Mouse (Mus musculus) lung, embryonic 16.5 days (tissue): ENCODE measurements at regions not wholly inside any gene's neighbourhood (a gene's known extent, or its start where the extent isn't known, plus 50 kb on each side); places are given as distances from the start of the nearest gene placed in this dataset.
A peak's percentile ranks its signal among the peaks of the same experiment; 100 is the strongest.

Experiments
- ATAC-seq: fragments of 200-750 bp; cut with Nextera tagmentation; 2 replicates; pipeline ENCODE4 v1.8.0; 2017; ENCODE audit warnings: low read depth, mild to moderate bottlenecking, moderate library complexity
- H3K27ac ChIP-seq: fragments of 300-500 bp; sonication (generic); 2 replicates; pipeline ENCODE4 v1.5.1; 2014; ENCODE audit warnings: mild to moderate bottlenecking, control low read depth, low read length
- H3K27me3 ChIP-seq: fragments of 300-500 bp; sonication (generic); 2 replicates; pipeline ENCODE4 v1.6.1; 2014; ENCODE audit warnings: low read depth, low read length, mixed read lengths; ENCODE audit not compliant: control insufficient read depth, insufficient read depth
- H3K36me3 ChIP-seq: fragments of 300-500 bp; sonication (generic); 2 replicates; pipeline ENCODE4 v1.6.1; 2014; ENCODE audit warnings: low read length; ENCODE audit not compliant: control insufficient read depth, insufficient read depth
- H3K4me1 ChIP-seq: fragments of 300-500 bp; sonication (generic); replicated peaks from 2 replicates; pipeline ENCODE4 v1.6.1; 2014; ENCODE audit warnings: low read length, mixed read lengths; ENCODE audit not compliant: control insufficient read depth, insufficient read depth
- H3K4me2 ChIP-seq: fragments of 300-500 bp; sonication (generic); 2 replicates; pipeline ENCODE4 v1.6.1; 2014; ENCODE audit warnings: low read depth, low read length, control low read depth
- H3K4me3 ChIP-seq: fragments of 300-500 bp; sonication (generic); 2 replicates; pipeline ENCODE4 v1.5.1; 2014; ENCODE audit warnings: mild to moderate bottlenecking, low read length, control low read depth
- H3K9ac ChIP-seq: fragments of 300-500 bp; sonication (generic); 2 replicates; pipeline ENCODE4 v1.6.1; 2014; ENCODE audit warnings: low read length, control low read depth
- H3K9me3 ChIP-seq: fragments of 300-500 bp; sonication (generic); 2 replicates; pipeline ENCODE4 v1.6.1; 2016; ENCODE audit warnings: low read length; ENCODE audit not compliant: control insufficient read depth
- WGBS: fragments of 180-500 bp; shearing (Covaris S2); extraction: QIAGEN DNeasy Blood & Tissue Kit; methylation state at CpG from one replicate; pipeline ENCODE4 v1.1.7; 2014; 5-methylcytosine and 5-hydroxymethylcytosine counted together

DNA sequence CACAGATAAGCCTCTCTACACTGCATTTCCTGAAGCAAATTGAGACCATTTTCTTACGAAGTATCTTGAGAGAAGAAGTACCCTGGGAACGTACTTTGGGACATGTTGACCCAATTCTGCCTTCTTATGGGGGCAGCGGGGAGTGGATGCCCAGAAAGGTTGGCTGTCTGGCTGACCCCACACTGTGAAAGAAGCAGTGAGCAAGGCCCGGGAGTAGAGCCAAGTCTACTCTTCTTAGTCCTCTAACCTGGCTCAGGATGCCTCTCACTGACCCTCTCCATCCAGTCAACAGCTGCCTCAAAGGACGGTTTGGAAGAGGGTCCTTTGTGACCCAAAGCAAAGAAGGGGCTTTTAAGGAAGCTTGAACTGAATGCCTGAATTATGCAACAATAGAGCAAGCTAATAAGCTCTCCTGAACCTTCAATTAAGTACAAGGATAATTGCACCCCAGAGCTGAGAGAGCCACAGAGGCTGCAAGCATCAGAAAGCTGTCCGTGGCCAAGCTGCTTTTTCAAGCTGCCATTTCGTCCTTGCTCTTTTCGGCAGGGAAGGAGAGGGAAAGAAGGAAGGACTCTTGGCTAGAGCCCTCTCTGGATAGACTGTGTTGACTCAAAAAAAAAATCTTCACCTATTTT lies 70.3 kb downstream of the Pctp start:
- no peak for ATAC-seq
- no peak overlapping the region for H3K4me3 ChIP-seq
- no peaks in the 10 kb centered on the region for H3K9me3 ChIP-seq
- H3K4me2 ChIP-seq, result no peak overlapping the region
- H3K4me1 ChIP-seq, result no peaks in the 10 kb centered on the region
- H3K36me3 ChIP-seq, result no peaks in the 10 kb centered on the region
- no peaks in the 10 kb centered on the region for H3K27me3 ChIP-seq
- H3K27ac ChIP-seq, result no peak overlapping the region
- H3K9ac ChIP-seq, result no peak overlapping the region
- 59% methylated on average over 8 of the region's 8 CpGs for whole genome bisulfite sequencing

DNA sequence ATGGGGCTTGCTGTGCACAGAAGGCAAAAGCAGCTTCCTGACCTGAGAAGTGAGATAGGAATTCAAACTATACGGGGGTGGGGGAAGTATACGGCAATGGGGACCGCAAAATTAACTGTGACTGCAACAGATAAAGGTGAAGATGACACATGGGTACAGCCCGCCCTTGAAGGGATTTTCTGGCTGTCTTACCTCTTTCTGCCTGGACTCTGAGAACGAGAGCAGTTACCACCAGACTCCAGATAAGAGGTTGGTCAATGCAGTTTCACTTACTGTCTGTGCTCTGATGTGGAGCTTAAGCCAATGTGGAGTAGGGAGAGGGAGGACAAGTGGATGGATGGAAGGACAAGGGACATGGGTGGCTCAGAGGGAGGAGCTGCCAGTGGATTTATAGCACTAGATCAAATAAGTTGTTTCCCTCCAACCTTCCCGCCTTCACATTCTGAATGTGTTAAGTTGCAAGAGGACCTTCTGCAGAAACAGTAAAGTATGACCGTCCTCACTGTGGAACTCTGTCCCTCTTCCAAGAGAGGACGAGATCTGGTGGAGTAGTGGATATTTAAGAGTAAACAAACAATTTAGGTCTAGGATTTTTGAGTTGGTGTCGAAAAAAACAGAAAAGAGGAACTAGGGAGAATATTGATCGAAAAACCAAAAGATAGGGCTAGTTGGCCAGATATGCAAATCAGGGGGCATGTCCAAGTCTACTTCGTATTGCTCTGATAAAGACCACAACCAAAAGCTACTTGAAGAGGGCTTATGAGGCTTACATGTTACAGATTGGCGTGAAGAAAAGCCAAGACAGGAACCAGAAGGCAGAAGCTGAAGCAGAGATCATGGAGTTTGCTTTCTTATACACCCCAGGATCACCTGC lies 73.3 kb downstream of the Pctp start:
- no peak for ATAC-seq
- H3K27ac ChIP-seq, result no peak overlapping the region
- no peaks in the 10 kb centered on the region for H3K27me3 ChIP-seq
- no peaks in the 10 kb centered on the region for H3K36me3 ChIP-seq
- no peaks in the 10 kb centered on the region for H3K9me3 ChIP-seq
- WGBS, result 73% methylated on average over 12 of the region's 12 CpGs
- H3K4me3 ChIP-seq, result no peak overlapping the region
- H3K4me2 ChIP-seq, result no peak overlapping the region
- H3K4me1 ChIP-seq, result no peaks in the 10 kb centered on the region
- no peak overlapping the region for H3K9ac ChIP-seq

DNA sequence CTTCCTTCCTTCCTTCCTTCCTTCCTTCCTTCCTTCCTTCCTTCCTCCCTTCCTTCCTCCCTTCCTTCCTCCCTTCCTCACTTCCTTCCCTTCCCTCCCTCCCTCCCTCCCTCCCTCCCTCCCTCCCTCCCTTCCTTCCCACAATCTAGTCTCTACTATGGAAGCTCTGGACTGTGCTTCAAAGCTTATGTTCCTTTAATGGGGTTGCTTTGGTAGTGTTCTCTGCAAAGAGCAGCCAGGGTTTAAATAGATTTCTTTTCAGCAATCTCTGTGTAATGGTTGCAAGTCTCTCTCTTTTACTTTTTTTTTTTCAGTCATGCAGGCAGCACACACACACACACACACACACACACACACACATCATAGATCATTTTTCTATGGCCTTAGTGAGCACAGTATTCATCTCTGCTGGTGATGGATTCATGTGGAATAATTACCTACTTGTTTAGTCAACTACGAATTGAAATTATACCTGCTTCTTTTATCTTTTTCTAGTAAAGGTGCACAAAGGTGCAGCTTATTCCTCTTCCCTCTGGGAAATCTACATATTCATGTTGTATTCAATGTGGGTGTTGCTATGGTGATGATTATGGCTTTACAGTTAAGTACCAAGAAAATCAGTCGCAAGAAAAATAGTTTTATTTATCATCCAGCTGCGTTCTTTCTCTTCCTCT lies 75.1 kb downstream of the Pctp start:
- no peak for ATAC-seq
- Histone ChIP-seq H3K4me3 (no peak overlapping the region), H3K9me3 (no peaks in the 10 kb centered on the region), H3K9ac (no peak overlapping the region), H3K36me3 (no peaks in the 10 kb centered on the region), H3K27me3 (no peaks in the 10 kb centered on the region), H3K4me2 (no peak overlapping the region), H3K4me1 (no peaks in the 10 kb centered on the region), H3K27ac (no peak overlapping the region)
- WGBS, result 72% methylated on average over 3 of the region's 3 CpGs

DNA sequence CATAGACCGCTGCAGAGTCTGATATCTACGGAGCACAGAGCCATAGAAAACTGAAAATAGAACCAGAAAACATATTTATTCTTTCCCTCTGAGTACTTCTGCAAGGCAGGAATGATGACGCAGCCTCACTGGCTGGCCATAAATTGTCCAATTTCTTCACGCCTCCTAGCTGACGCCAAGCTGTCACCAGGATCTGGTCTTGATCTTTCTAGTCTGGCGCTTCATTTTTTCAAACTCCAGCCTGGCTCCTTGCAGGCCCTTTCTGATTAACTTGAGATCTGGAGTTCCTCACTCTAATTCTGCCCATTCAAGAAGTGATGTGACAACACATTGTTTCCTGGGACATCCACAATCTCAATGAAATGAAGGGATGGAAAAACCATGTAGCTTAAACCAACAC lies 80.1 kb downstream of the Pctp start:
- no peak overlapping the region for H3K27ac ChIP-seq
- no peaks in the 10 kb centered on the region for H3K9me3 ChIP-seq
- 0 out of 2 replicates have a peak, but pooled peaks cover 2% of the 10 kb centered on the region for H3K4me1 ChIP-seq
- no peak overlapping the region for H3K4me2 ChIP-seq
- no peaks in the 10 kb centered on the region for H3K27me3 ChIP-seq
- H3K4me3 ChIP-seq, result no peak overlapping the region
- H3K36me3 ChIP-seq, result no peaks in the 10 kb centered on the region
- no peak overlapping the region for H3K9ac ChIP-seq
- no peak for ATAC-seq
- WGBS, result 59% methylated on average over 6 of the region's 6 CpGs

DNA sequence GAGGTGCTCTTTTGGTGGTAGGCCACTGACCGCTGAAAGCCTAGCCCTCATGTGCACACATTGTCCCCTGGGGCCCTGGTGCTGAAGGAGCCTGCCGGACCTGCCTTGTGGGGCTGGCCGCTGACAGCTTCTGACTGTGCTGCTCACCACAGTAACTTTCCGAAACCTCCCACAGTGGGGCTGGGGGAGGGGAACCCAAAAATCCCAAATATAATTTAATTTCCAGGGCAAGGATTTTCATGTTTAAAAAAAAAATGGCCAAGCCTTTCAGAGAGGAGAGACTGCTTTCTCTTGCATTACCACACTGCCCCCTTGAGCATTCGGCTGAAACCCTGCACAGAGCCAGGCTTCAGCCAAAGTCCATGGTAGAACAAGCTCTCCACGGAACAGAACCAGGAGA lies 81.5 kb downstream of the Pctp start:
- no peaks in the 10 kb centered on the region for H3K27me3 ChIP-seq
- peak; percentile 86 for ATAC-seq
- H3K36me3 ChIP-seq, result no peaks in the 10 kb centered on the region
- 11% methylated on average over 6 of the region's 6 CpGs for WGBS
- 0 out of 2 replicates have a peak, but pooled peaks cover 2% of the 10 kb centered on the region for H3K4me1 ChIP-seq
- 0 out of 2 replicates have a peak overlapping the region, but pooled peaks have one; percentile 22 for H3K4me2 ChIP-seq
- no peak overlapping the region for H3K27ac ChIP-seq
- H3K4me3 ChIP-seq, result no peak overlapping the region
- H3K9me3 ChIP-seq, result no peaks in the 10 kb centered on the region
- H3K9ac ChIP-seq, result no peak overlapping the region; the same call in 1 of the 2 replicates

DNA sequence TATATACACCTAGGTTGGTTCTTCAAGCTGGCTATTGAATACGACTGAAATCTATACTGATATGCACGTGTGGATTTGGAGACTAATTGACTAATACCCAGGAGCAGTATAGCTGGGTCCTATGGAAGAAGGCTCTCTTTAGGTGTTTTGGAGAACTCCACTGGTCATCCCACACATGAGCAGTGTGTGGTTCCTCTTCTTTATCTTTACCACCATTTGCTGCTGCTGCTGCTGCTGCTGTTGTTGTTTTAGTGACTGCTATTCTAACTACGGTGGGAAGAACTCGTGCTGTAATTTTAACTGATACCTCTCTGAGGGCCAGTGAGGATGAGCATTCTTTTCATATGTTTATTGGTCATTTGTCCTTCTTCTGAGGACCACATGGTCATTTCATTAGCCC lies 86.9 kb downstream of the Pctp start:
- no peaks in the 10 kb centered on the region for H3K27me3 ChIP-seq
- WGBS, result 74% methylated on average over 4 of the region's 4 CpGs

DNA sequence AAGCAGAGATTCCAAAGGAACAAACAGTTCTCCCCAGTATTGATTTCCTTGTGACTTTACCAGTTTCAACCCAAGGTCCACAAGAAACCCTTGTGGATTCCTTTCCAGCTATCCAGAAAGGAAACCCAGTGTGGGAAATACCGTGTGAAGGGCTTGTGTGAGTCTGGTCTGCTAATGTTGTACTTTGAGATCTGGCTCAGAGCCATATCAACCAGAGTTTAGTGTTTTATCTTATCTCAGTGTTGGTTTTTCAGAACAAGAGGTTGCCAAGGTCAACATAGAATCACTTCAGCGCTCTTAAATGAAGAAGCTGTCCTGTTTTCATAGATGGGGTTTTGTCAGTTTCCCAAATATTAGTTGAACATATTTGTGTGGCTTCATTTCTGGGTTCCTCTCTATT lies 88.1 kb downstream of the Pctp start:
- no peaks in the 10 kb centered on the region for H3K9me3 ChIP-seq
- no peak for ATAC-seq
- no peak overlapping the region for H3K27ac ChIP-seq
- no peak overlapping the region for H3K4me2 ChIP-seq
- 15% methylated on average over 2 of the region's 2 CpGs for WGBS
- H3K4me3 ChIP-seq, result no peak overlapping the region
- no peak overlapping the region for H3K9ac ChIP-seq
- no peaks in the 10 kb centered on the region for H3K36me3 ChIP-seq
- no peaks in the 10 kb centered on the region for H3K27me3 ChIP-seq
- H3K4me1 ChIP-seq, result no peaks in the 10 kb centered on the region

More for the DNA sequence above, 86.9 kb downstream of the Pctp start:
- no peak overlapping the region for H3K27ac ChIP-seq
- H3K9ac ChIP-seq, result no peak overlapping the region
- no peaks in the 10 kb centered on the region for H3K36me3 ChIP-seq
- no peaks in the 10 kb centered on the region for H3K4me1 ChIP-seq
- no peak overlapping the region for H3K4me2 ChIP-seq
- ATAC-seq, result no peak
- H3K9me3 ChIP-seq, result no peaks in the 10 kb centered on the region
- H3K4me3 ChIP-seq, result no peak overlapping the region

DNA sequence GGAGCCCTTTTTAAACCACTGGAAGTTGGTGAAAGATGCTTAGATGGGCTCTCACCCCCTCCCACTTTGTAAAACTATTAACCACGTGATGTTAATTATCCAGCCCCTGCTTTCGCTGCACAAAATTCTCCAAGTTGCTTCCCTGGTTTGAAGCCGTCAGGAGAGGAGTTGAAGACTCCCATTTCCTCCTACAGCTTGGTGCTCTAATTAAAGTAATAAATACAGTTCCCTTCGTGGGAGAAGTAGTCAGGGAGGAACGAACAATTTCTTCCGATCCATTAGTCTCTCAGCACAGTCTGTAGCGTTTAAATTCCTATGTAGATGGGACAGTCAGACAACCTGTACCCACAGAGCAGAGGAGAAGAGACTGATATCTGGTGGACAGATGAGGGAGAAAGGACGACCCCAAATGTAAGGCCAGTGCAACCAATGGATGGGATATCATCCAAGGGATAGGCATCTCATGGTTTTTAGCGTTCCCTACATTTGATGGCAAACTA lies 101.4 kb downstream of the Pctp start:
- WGBS, result 73% methylated on average over 9 of the region's 9 CpGs
- Histone ChIP-seq H3K4me2 (no peak overlapping the region), H3K4me3 (no peak overlapping the region), H3K4me1 (no peaks in the 10 kb centered on the region), H3K9ac (no peak overlapping the region), H3K9me3 (no peaks in the 10 kb centered on the region), H3K27ac (no peak overlapping the region), H3K27me3 (no peaks in the 10 kb centered on the region), H3K36me3 (no peaks in the 10 kb centered on the region)
- ATAC-seq, result no peak

DNA sequence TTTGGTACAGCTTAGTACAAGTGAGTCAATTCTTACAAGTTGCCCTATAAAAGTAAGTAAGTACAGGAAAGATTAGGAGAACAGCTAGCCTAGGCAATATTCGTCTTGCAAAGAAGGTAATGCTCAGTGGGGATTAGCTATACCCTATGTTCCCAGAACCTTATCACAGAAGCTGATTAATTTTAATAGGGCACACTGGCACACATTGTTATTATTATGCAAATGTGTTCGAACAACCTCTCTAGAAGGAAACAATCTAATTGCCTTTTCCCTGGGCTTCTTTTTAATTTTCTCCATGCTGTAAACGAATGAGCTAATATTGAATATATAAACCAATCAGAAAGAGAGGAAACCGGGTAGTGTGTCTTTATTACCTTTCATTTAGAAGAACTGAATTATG lies 104.2 kb downstream of the Pctp start:
- WGBS, result 75% methylated on average over 4 of the region's 4 CpGs

More for the DNA sequence above, 104.2 kb downstream of the Pctp start:
- no peak for ATAC-seq
- H3K4me2 ChIP-seq, result no peak overlapping the region
- H3K4me1 ChIP-seq, result no peaks in the 10 kb centered on the region
- H3K36me3 ChIP-seq, result no peaks in the 10 kb centered on the region
- no peaks in the 10 kb centered on the region for H3K9me3 ChIP-seq
- no peak overlapping the region for H3K27ac ChIP-seq
- H3K27me3 ChIP-seq, result no peaks in the 10 kb centered on the region
- H3K4me3 ChIP-seq, result no peak overlapping the region
- H3K9ac ChIP-seq, result no peak overlapping the region
